Comparison of ENCODE assay signal across 28 mouse cellular contexts in the genomic region with DNA sequence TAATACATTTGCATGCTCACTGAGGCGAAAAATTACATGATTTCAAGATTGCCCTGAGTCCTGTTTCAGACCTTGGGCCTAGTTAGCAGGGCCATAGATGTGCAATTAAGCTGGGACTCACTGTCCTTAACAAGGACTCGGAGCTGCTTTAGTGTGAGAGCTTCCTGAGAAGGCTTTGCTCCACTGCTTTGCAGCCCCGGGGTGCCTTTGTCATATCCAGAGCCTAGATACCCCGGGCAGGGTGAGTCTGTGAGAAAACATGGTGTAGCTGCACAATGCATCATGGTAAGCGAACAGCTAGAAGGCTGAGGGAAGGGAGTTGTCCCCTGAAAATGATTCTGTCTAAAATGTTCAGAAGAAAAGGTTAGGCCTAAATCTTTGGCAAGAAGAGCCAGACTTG.
A peak's percentile ranks its signal among the peaks of the same experiment; 100 is the strongest.
DNase-seq lines count a peak whose midpoint lies in the region; ATAC-seq and TF ChIP-seq lines count a peak whose summit lies in the region.
"Had no signal": no experiment of that assay in that cellular context is flagged by ENCODE, and none has a peak within 500 bp of the region (broad histone marks: within the 10 kb centered on the region; RNA-seq: fewer than 3 reads in every experiment).

No protein-coding gene starts in this region.

- H3K9me3 ChIP-seq in forebrain, embryonic 12.5 days, result no peaks in the 10 kb centered on the region
- H3K9me3 ChIP-seq in forebrain, embryonic 13.5 days (replicated peaks), result no peaks in the 10 kb centered on the region
- H3K9me3 ChIP-seq: embryonic facial prominence, embryonic 10.5 days; embryonic facial prominence, embryonic 13.5 days; heart, embryonic 13.5 days had no signal

- no peak for DNase-seq in layer of hippocampus, adult 2 months (ENCODE audit: low spot score in 2 of 2)
- no peak for DNase-seq in layer of hippocampus, adult 8-10 months (ENCODE audit: low spot score in 2 of 2)
- DNase-seq in brain, embryonic 14.5 days (ENCODE audit: low read depth), result peak; percentile 58
- DNase-seq in retina, embryonic 14.5 days (ENCODE audit: low spot score), result peak; percentile 29
- no peak for DNase-seq in lung, postnatal 36 days
- DNase-seq: adrenal gland, adult 2 months; adrenal gland, postnatal 14 days; cerebellum, adult 11-12 months; cerebellum, adult 8-10 months; cerebellum, postnatal 10 days; cerebellum, postnatal 36 days; embryo, embryonic 11 days; gastrocnemius, adult 2 months; gastrocnemius, postnatal 14 days; heart, adult 18-20 months; heart, postnatal 14 days; heart, postnatal 4 days had no signal

- peak overlapping the region; percentile 51; the same call in 1 of the 2 replicates for H3K27ac ChIP-seq in forebrain, embryonic 12.5 days
- no peak overlapping the region for H3K27ac ChIP-seq in forebrain, embryonic 13.5 days
- H3K27ac ChIP-seq in layer of hippocampus, adult 2 months, result peak overlapping the region; percentile 54; the same call in 1 of the 2 replicates
- H3K27ac ChIP-seq: embryonic facial prominence, embryonic 10.5 days; embryonic facial prominence, embryonic 13.5 days; gastrocnemius, adult 2 months; heart, embryonic 13.5 days; hindbrain, embryonic 14.5 days; hindbrain, postnatal 0 days had no signal

- no peaks in the 10 kb centered on the region for H3K36me3 ChIP-seq in forebrain, embryonic 12.5 days (replicated peaks)
- no peaks in the 10 kb centered on the region for H3K36me3 ChIP-seq in forebrain, embryonic 13.5 days (ENCODE audit: poor library complexity, severe bottlenecking)
- H3K36me3 ChIP-seq: embryonic facial prominence, embryonic 10.5 days; embryonic facial prominence, embryonic 13.5 days; heart, embryonic 13.5 days had no signal

- ATAC-seq in forebrain, embryonic 12.5 days (ENCODE audit: low FRiP score), result no peak; the same call in 1 of the 2 replicates
- ATAC-seq in forebrain, embryonic 13.5 days, result no peak
- ATAC-seq: CD4-positive, CD25-positive, alpha-beta regulatory T cell, adult 4 months; hindbrain, postnatal 0 days; inflammation-experienced regulatory T-cells, adult 6 months; intestine, embryonic 16.5 days had no signal

- TF ChIP-seq POLR2A in brain, embryonic 14.5 days (IDR thresholded peaks at IDR 0.05; ENCODE audit: borderline replicate concordance, extremely low read depth, insufficient read depth, insufficient read length, poor library complexity, severe bottlenecking), result no peak

- no peaks in the 10 kb centered on the region; the same call in 1 of the 2 replicates for H3K4me1 ChIP-seq in forebrain, embryonic 12.5 days
- 0 out of 2 replicates have a peak, but pooled peaks cover 11% of the 10 kb centered on the region for H3K4me1 ChIP-seq in forebrain, embryonic 13.5 days
- H3K4me1 ChIP-seq: embryonic facial prominence, embryonic 10.5 days; embryonic facial prominence, embryonic 13.5 days; heart, embryonic 13.5 days had no signal

- 27% methylated on average over 5 of the region's 5 CpGs for WGBS in forebrain, embryonic 12.5 days
- WGBS in forebrain, embryonic 13.5 days, result 20% methylated on average over 5 of the region's 5 CpGs

- no peak for TF ChIP-seq CTCF in layer of hippocampus, adult 2 months (conservative IDR thresholded peaks at IDR 0.05)
- no peak for TF ChIP-seq CTCF in brain, embryonic 14.5 days (IDR thresholded peaks at IDR 0.05; ENCODE audit: borderline replicate concordance, extremely low read depth, insufficient read depth, insufficient read length)

- H3K27me3 ChIP-seq in forebrain, embryonic 12.5 days, result no peaks in the 10 kb centered on the region
- H3K27me3 ChIP-seq in forebrain, embryonic 13.5 days, result no peaks in the 10 kb centered on the region
- H3K27me3 ChIP-seq: embryonic facial prominence, embryonic 13.5 days; heart, embryonic 13.5 days had no signal

- H3K9ac ChIP-seq in forebrain, embryonic 12.5 days, result no peak overlapping the region
- no peak overlapping the region for H3K9ac ChIP-seq in forebrain, embryonic 13.5 days
- H3K9ac ChIP-seq: embryonic facial prominence, embryonic 13.5 days; heart, embryonic 13.5 days; hindbrain, embryonic 14.5 days had no signal

- H3K4me2 ChIP-seq in forebrain, embryonic 12.5 days, result no peak overlapping the region
- H3K4me2 ChIP-seq in forebrain, embryonic 13.5 days, result no peak overlapping the region
- H3K4me2 ChIP-seq: embryonic facial prominence, embryonic 13.5 days; heart, embryonic 13.5 days; hindbrain, embryonic 14.5 days had no signal

- no peak overlapping the region for H3K4me3 ChIP-seq in forebrain, embryonic 12.5 days (replicated peaks)
- no peak overlapping the region for H3K4me3 ChIP-seq in forebrain, embryonic 13.5 days
- H3K4me3 ChIP-seq in layer of hippocampus, adult 2 months, result no peak overlapping the region
- H3K4me3 ChIP-seq: embryonic facial prominence, embryonic 10.5 days; embryonic facial prominence, embryonic 13.5 days; erythroblast, embryonic 14.5 days; gastrocnemius, adult 2 months; heart, embryonic 13.5 days had no signal

Comparison
In these comparisons a context has a peak if more than half of its experiments do, and no peak if none do; other contexts are left out.
1. DNase-seq: peak in brain, embryonic 14.5 days (single experiment) and retina, embryonic 14.5 days (single experiment); none in layer of hippocampus, adult 2 months (0 of 2), layer of hippocampus, adult 8-10 months (0 of 2) and lung, postnatal 36 days (single experiment).